Mouse (Mus musculus) liver, adult 2 months (tissue): ENCODE measurements around the gene Ppfia2. TPM values are rescaled to one million over a fixed set of nuclear protein-coding genes. Genes with fewer than 3 reads are reported as not detected.

Source experiments
- DNase-seq: peaks from one replicate; pipeline ENCODE4 v3.0.0-alpha.2; 2011; ENCODE audit warnings: low read depth, low spot score; ENCODE audit errors: extremely low read depth
- H3K27ac ChIP-seq: fragments of 200-500 bp; replicated peaks from 2 replicates; pipeline ENCODE4 v1.5.1; 2012; ENCODE audit warnings: low read depth, mild to moderate bottlenecking, control low read depth, inconsistent platforms, low read length; ENCODE audit not compliant: insufficient read depth
- H3K27me3 ChIP-seq: fragments of 200-500 bp; 2 replicates; pipeline ENCODE4 v1.6.1; 2012; ENCODE audit warnings: mild to moderate bottlenecking, moderate library complexity, low read length, inconsistent platforms; ENCODE audit not compliant: control insufficient read depth, insufficient read depth
- H3K36me3 ChIP-seq: fragments of 200-500 bp; 2 replicates; pipeline ENCODE4 v1.6.1; 2012; ENCODE audit warnings: low read length, inconsistent platforms; ENCODE audit not compliant: control insufficient read depth, insufficient read depth
- H3K4me1 ChIP-seq: fragments of 200-500 bp; 2 replicates; pipeline ENCODE4 v1.6.1; 2011; ENCODE audit warnings: low read length; ENCODE audit not compliant: control insufficient read depth, insufficient read depth
- H3K4me3 ChIP-seq: fragments of 200-500 bp; 2 replicates; pipeline ENCODE4 v1.5.1; 2011; ENCODE audit warnings: low read depth, mild to moderate bottlenecking, control low read depth, low read length, moderate library complexity; ENCODE audit not compliant: insufficient read depth
- H3K79me2 ChIP-seq: fragments of 200-500 bp; 2 replicates; pipeline ENCODE4 v1.6.1; 2012; ENCODE audit warnings: inconsistent platforms, mild to moderate bottlenecking, low read length, moderate library complexity; ENCODE audit not compliant: control insufficient read depth, insufficient read depth
- H3K9ac ChIP-seq: fragments of 200-500 bp; 2 replicates; pipeline ENCODE4 v1.6.1; 2012; ENCODE audit warnings: low read depth, mild to moderate bottlenecking, control low read depth, inconsistent platforms, low read length
- CTCF ChIP-seq: fragments of 200-500 bp; IDR thresholded peaks from 2 replicates; pipeline ENCODE4 v1.5.1; 2011; ENCODE audit warnings: low read depth, low read length, control low read depth
- POLR2A ChIP-seq: fragments of 200-500 bp; IDR thresholded peaks from 2 replicates; pipeline ENCODE4 v1.6.1; 2011; ENCODE audit warnings: low read length, control low read depth; ENCODE audit not compliant: insufficient read depth; ENCODE audit errors: extremely low read depth
- WGBS: fragments of 180-500 bp; shearing (Covaris S2); methylation state at CpG from one replicate; pipeline ENCODE4 v1.1.7; 2018; 5-methylcytosine and 5-hydroxymethylcytosine counted together
- polyA plus RNA-seq: library from polyadenylated mRNA; depleted of rRNA; stranded (reverse); fragments of >200 nt; gene quantifications from 2 replicates; pipeline ENCODE4 v1.2.3, GENCODE M21; 2012
- total RNA-seq: library from RNA; depleted of rRNA; stranded (reverse); fragments of >200 nt; gene quantifications from 2 replicates; pipeline ENCODE4 v1.2.3, GENCODE M21; 2014

Gene Ppfia2
- total and polyA plus RNA-seq, 2 experiments: 0.02 to 0.74 TPM

DNA sequence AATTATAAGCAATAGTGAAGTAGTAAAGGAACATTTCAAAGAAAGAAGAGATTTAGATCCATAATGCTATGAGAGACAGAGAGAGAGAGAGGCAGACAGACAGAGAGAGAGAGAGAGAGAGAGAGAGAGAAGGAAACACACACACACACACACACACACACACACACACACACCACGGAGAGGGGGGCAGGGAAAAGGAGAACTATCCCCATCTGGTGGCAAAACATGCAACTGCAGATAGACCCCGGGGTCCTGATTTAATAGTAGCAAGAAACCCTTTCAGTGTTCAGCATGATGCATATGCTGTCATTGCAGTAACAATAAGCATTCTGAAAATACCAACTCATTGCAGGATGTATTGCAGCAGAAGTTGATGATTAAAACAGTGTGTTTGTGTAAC is 442.9 kb downstream of the Ppfia2 start:
- no peaks in the 10 kb centered on the region for H3K27me3 ChIP-seq
- H3K27ac ChIP-seq: no peak overlapping the region
- TF ChIP-seq CTCF: no peak
- no peak for TF ChIP-seq POLR2A
- no peaks in the 10 kb centered on the region for H3K79me2 ChIP-seq
- DNase-seq: no peak
- WGBS: 26% methylated on average over 2 of the region's 2 CpGs
- H3K4me3 ChIP-seq: no peak overlapping the region
- H3K4me1 ChIP-seq: no peaks in the 10 kb centered on the region
- H3K36me3 ChIP-seq: no peaks in the 10 kb centered on the region
- no peak overlapping the region for H3K9ac ChIP-seq

GRCm38 (mm10) chr10:106914275-106914674 is 444.1 kb downstream of the Ppfia2 start:
- no peak overlapping the region for H3K9ac ChIP-seq

GRCm38 (mm10) chr10:106914822-106915221 is 444.7 kb downstream of the Ppfia2 start:
- DNase-seq: no peak
- Histone ChIP-seq H3K27ac (no peak overlapping the region), H3K9ac (no peak overlapping the region), H3K4me3 (no peak overlapping the region), H3K4me1 (no peaks in the 10 kb centered on the region), H3K79me2 (no peaks in the 10 kb centered on the region), H3K27me3 (no peaks in the 10 kb centered on the region), H3K36me3 (no peaks in the 10 kb centered on the region)
- TF ChIP-seq POLR2A: no peak
- TF ChIP-seq CTCF: no peak

More at GRCm38 (mm10) chr10:106914275-106914674, 444.1 kb downstream of the Ppfia2 start:
- Histone ChIP-seq H3K4me1 (no peaks in the 10 kb centered on the region), H3K36me3 (no peaks in the 10 kb centered on the region), H3K27me3 (no peaks in the 10 kb centered on the region), H3K4me3 (no peak overlapping the region), H3K79me2 (no peaks in the 10 kb centered on the region), H3K27ac (no peak overlapping the region)
- TF ChIP-seq CTCF (no peak), POLR2A (no peak)
- no peak for DNase-seq

- no peak overlapping the region for H3K9ac ChIP-seq
- WGBS: 89% methylated on average over 5 of the region's 5 CpGs
- no peak overlapping the region for H3K27ac ChIP-seq
- no peaks in the 10 kb centered on the region for H3K79me2 ChIP-seq
- H3K4me3 ChIP-seq: no peak overlapping the region
- H3K4me1 ChIP-seq: no peaks in the 10 kb centered on the region
- H3K27me3 ChIP-seq: no peaks in the 10 kb centered on the region
- no peak for TF ChIP-seq CTCF
- TF ChIP-seq POLR2A: no peak
- no peak for DNase-seq
- H3K36me3 ChIP-seq: no peaks in the 10 kb centered on the region
These were observed 454.2 kb downstream of the Ppfia2 start for GRCm38 (mm10) chr10:106924334-106924733.

GRCm38 (mm10) chr10:106924798-106925197 is 454.7 kb downstream of the Ppfia2 start:
- 86% methylated on average over 3 of the region's 3 CpGs for WGBS
- TF ChIP-seq POLR2A: no peak
- no peak for TF ChIP-seq CTCF
- Histone ChIP-seq H3K4me3 (no peak overlapping the region), H3K9ac (no peak overlapping the region), H3K27me3 (no peaks in the 10 kb centered on the region), H3K36me3 (no peaks in the 10 kb centered on the region), H3K79me2 (no peaks in the 10 kb centered on the region), H3K4me1 (no peaks in the 10 kb centered on the region), H3K27ac (no peak overlapping the region)
- DNase-seq: no peak

- Histone ChIP-seq H3K27me3 (no peaks in the 10 kb centered on the region), H3K27ac (no peak overlapping the region), H3K36me3 (no peaks in the 10 kb centered on the region), H3K4me3 (no peak overlapping the region), H3K79me2 (no peaks in the 10 kb centered on the region), H3K4me1 (peaks cover 1% of the 10 kb centered on the region; the same call in 1 of the 2 replicates), H3K9ac (no peak overlapping the region)
- 85% methylated on average over 9 of the region's 9 CpGs for WGBS
- DNase-seq: no peak
- TF ChIP-seq CTCF (no peak), POLR2A (no peak)
These were observed 458.6 kb downstream of the Ppfia2 start for GRCm38 (mm10) chr10:106928576-106929332.
